Mouse (Mus musculus): ENCODE data around the gene Pnldc1. TPM values are rescaled to one million over a fixed set of nuclear protein-coding genes. Genes with fewer than 3 reads are reported as not detected.

Gene Pnldc1
- polyA plus RNA-seq, 1 experiment from 2014 or later = 0.75 TPM

- no peak overlapping the region for H3K4me3 ChIP-seq (ENCODE audit: low read depth, low read length)
- peak; percentile 93 for DNase-seq (ENCODE audit: low spot score)
- TF ChIP-seq CTCF (IDR thresholded peaks at IDR 0.05) (peak; percentile 89), EP300 (IDR thresholded peaks at IDR 0.05) (no peak)
- H3K36me3 ChIP-seq (ENCODE audit: insufficient read depth, low read length) = no peaks in the 10 kb centered on the region
- H3K9ac ChIP-seq (replicated peaks; ENCODE audit: low read depth) = no peak overlapping the region
- H3K27me3 ChIP-seq (replicated peaks; ENCODE audit: insufficient read depth, low read length) = no peaks in the 10 kb centered on the region
- H3K4me1 ChIP-seq (ENCODE audit: insufficient read depth, low read depth, low read length) = no peaks in the 10 kb centered on the region
- no peak overlapping the region for H3K27ac ChIP-seq (ENCODE audit: low read length)
- no peaks in the 10 kb centered on the region for H3K9me3 ChIP-seq (ENCODE audit: low read length)
- H3K4me2 ChIP-seq (replicated peaks; ENCODE audit: low read depth, low read length) = peak overlapping the region; percentile 44
- ATAC-seq = peak; percentile 85
- WGBS = 3% methylated on average over 14 of the region's 14 CpGs
Observed at GRCm38 (mm10) chr17:12880178-12880577, 29.9 kb downstream of the Pnldc1 start.

GRCm38 (mm10) chr17:12875734-12876133 is 34.3 kb downstream of the Pnldc1 start, which contains the start of gene Mrgprh:
Gene Mrgprh (plus strand): TSS chr17:12876034.
- DNase-seq (ENCODE audit: low spot score) (no peak), ATAC-seq (no peak)
- Histone ChIP-seq H3K27me3 (replicated peaks; ENCODE audit: insufficient read depth, low read length) (0 out of 2 replicates have a peak, but pooled peaks cover 4% of the 10 kb centered on the region), H3K27ac (ENCODE audit: low read length) (no peak within 1 kb of the TSS), H3K36me3 (ENCODE audit: insufficient read depth, low read length) (no peaks in the 10 kb centered on the region), H3K4me2 (replicated peaks; ENCODE audit: low read depth, low read length) (no peak within 1 kb of the TSS), H3K4me3 (ENCODE audit: low read depth, low read length) (no peak within 1 kb of the TSS), H3K9me3 (ENCODE audit: low read length) (no peaks in the 10 kb centered on the region), H3K4me1 (ENCODE audit: insufficient read depth, low read depth, low read length) (no peaks in the 10 kb centered on the region), H3K9ac (replicated peaks; ENCODE audit: low read depth) (no peak within 1 kb of the TSS)
- WGBS = 63% methylated on average over 5 of the region's 5 CpGs
- no peak for TF ChIP-seq EP300 (IDR thresholded peaks at IDR 0.05)
- TF ChIP-seq CTCF (IDR thresholded peaks at IDR 0.05) = no peak

- no peak for DNase-seq (ENCODE audit: low spot score)
- no peak for TF ChIP-seq EP300 (IDR thresholded peaks at IDR 0.05)
- no peak for TF ChIP-seq CTCF (IDR thresholded peaks at IDR 0.05)
- H3K9ac ChIP-seq (replicated peaks; ENCODE audit: low read depth) = no peak overlapping the region
- no peak for ATAC-seq
- no peaks in the 10 kb centered on the region for H3K4me1 ChIP-seq (ENCODE audit: insufficient read depth, low read depth, low read length)
- H3K4me3 ChIP-seq (ENCODE audit: low read depth, low read length) = no peak overlapping the region
- H3K9me3 ChIP-seq (ENCODE audit: low read length) = no peaks in the 10 kb centered on the region
- WGBS = 68% methylated on average over 16 of the region's 16 CpGs
- H3K36me3 ChIP-seq (ENCODE audit: insufficient read depth, low read length) = no peaks in the 10 kb centered on the region
- no peak overlapping the region for H3K4me2 ChIP-seq (replicated peaks; ENCODE audit: low read depth, low read length)
- H3K27me3 ChIP-seq (replicated peaks; ENCODE audit: insufficient read depth, low read length) = 0 out of 2 replicates have a peak, but pooled peaks cover 4% of the 10 kb centered on the region
- H3K27ac ChIP-seq (ENCODE audit: low read length) = no peak overlapping the region
Observed at GRCm38 (mm10) chr17:12872275-12873028, 37.6 kb downstream of the Pnldc1 start.

- Histone ChIP-seq H3K4me3 (ENCODE audit: low read depth, low read length) (no peak overlapping the region), H3K9me3 (ENCODE audit: low read length) (no peaks in the 10 kb centered on the region), H3K27me3 (replicated peaks; ENCODE audit: insufficient read depth, low read length) (0 out of 2 replicates have a peak, but pooled peaks cover 4% of the 10 kb centered on the region), H3K9ac (replicated peaks; ENCODE audit: low read depth) (no peak overlapping the region), H3K4me2 (replicated peaks; ENCODE audit: low read depth, low read length) (no peak overlapping the region), H3K27ac (ENCODE audit: low read length) (no peak overlapping the region), H3K4me1 (ENCODE audit: insufficient read depth, low read depth, low read length) (no peaks in the 10 kb centered on the region), H3K36me3 (ENCODE audit: insufficient read depth, low read length) (no peaks in the 10 kb centered on the region)
- no peak for TF ChIP-seq EP300 (IDR thresholded peaks at IDR 0.05)
- no peak for TF ChIP-seq CTCF (IDR thresholded peaks at IDR 0.05)
- ATAC-seq = no peak
- no peak for DNase-seq (ENCODE audit: low spot score)
- 15% methylated on average over 4 of the region's 4 CpGs for WGBS
Observed at GRCm38 (mm10) chr17:12868640-12869039, 41.4 kb downstream of the Pnldc1 start.

GRCm38 (mm10) chr17:12868043-12868442 is 42.0 kb downstream of the Pnldc1 start, which contains the start of gene Mas1:
Gene Mas1 (minus strand): TSS chr17:12868143.
- Histone ChIP-seq H3K9me3 (ENCODE audit: low read length) (no peaks in the 10 kb centered on the region), H3K27me3 (replicated peaks; ENCODE audit: insufficient read depth, low read length) (0 out of 2 replicates have a peak, but pooled peaks cover 4% of the 10 kb centered on the region), H3K4me1 (ENCODE audit: insufficient read depth, low read depth, low read length) (no peaks in the 10 kb centered on the region), H3K4me2 (replicated peaks; ENCODE audit: low read depth, low read length) (no peak within 1 kb of the TSS), H3K9ac (replicated peaks; ENCODE audit: low read depth) (no peak within 1 kb of the TSS), H3K36me3 (ENCODE audit: insufficient read depth, low read length) (no peaks in the 10 kb centered on the region), H3K27ac (ENCODE audit: low read length) (no peak within 1 kb of the TSS), H3K4me3 (ENCODE audit: low read depth, low read length) (no peak within 1 kb of the TSS)
- 33% methylated on average over 2 of the region's 2 CpGs for WGBS
- DNase-seq (ENCODE audit: low spot score) = no peak
- no peak for TF ChIP-seq EP300 (IDR thresholded peaks at IDR 0.05)
- TF ChIP-seq CTCF (IDR thresholded peaks at IDR 0.05) = no peak
- no peak for ATAC-seq

GRCm38 (mm10) chr17:12866853-12867252 is 43.2 kb downstream of the Pnldc1 start:
- no peak overlapping the region for H3K4me3 ChIP-seq (ENCODE audit: low read depth, low read length)
- ATAC-seq = no peak
- H3K4me1 ChIP-seq (ENCODE audit: insufficient read depth, low read depth, low read length) = no peaks in the 10 kb centered on the region
- no peak overlapping the region for H3K4me2 ChIP-seq (replicated peaks; ENCODE audit: low read depth, low read length)
- H3K27ac ChIP-seq (ENCODE audit: low read length) = no peak overlapping the region
- DNase-seq (ENCODE audit: low spot score) = no peak
- no peaks in the 10 kb centered on the region for H3K9me3 ChIP-seq (ENCODE audit: low read length)
- TF ChIP-seq EP300 (IDR thresholded peaks at IDR 0.05) = no peak
- no peak for TF ChIP-seq CTCF (IDR thresholded peaks at IDR 0.05)
- H3K27me3 ChIP-seq (replicated peaks; ENCODE audit: insufficient read depth, low read length) = 0 out of 2 replicates have a peak, but pooled peaks cover 1% of the 10 kb centered on the region
- WGBS = 82% methylated on average over 10 of the region's 10 CpGs
- no peak overlapping the region for H3K9ac ChIP-seq (replicated peaks; ENCODE audit: low read depth)
- H3K36me3 ChIP-seq (ENCODE audit: insufficient read depth, low read length) = no peaks in the 10 kb centered on the region
